8 mouse cellular contexts compared by ENCODE assay signal in genomic region chr13:14063013-14063941, GRCm38 (mm10). TPM values are rescaled to one million over a fixed set of nuclear protein-coding genes. Genes with fewer than 3 reads are reported as not detected.
DNase-seq lines count a peak whose midpoint lies in the region; ATAC-seq and TF ChIP-seq lines count a peak whose summit lies in the region.

TSS of gene Arid4b (plus strand) at chr13:14063232.
TSS of gene Ggps1 (minus strand) at chr13:14063488.

- H3K27ac ChIP-seq in hindbrain, embryonic 10.5 days, result peak within 1 kb of the TSS; percentile 98
- H3K27ac ChIP-seq in lung, postnatal 0 days (ENCODE audit: low read length), result peak within 1 kb of the TSS; percentile 97

- DNase-seq in MN1 (ENCODE audit: low spot score), result peak; percentile 98
- DNase-seq in cerebellum, adult 9-10 months, result peak; percentile 99
- DNase-seq in hindbrain, embryonic 10.5 days (ENCODE audit: low spot score), result peak; percentile 95
- peak; percentile 99 for DNase-seq in layer of hippocampus, adult 9-11 months
- peak; percentile 100 for DNase-seq in lung, postnatal 0 days (ENCODE audit: low spot score)
- peak; percentile 84 for DNase-seq in ovary, postnatal 14 days (ENCODE audit: low spot score)
- DNase-seq in thymus, postnatal 14 days, result peak; percentile 95

- no peaks in the 10 kb centered on the region for H3K9me3 ChIP-seq in hindbrain, embryonic 10.5 days
- H3K9me3 ChIP-seq in lung, postnatal 0 days (ENCODE audit: low read length), result no peaks in the 10 kb centered on the region

- no peak for TF ChIP-seq CTCF in lung, postnatal 0 days (IDR thresholded peaks at IDR 0.05)

- WGBS in hindbrain, embryonic 10.5 days, result under 1% methylated on average over 64 of the region's 64 CpGs
- WGBS in lung, postnatal 0 days, result under 1% methylated on average over 60 of the region's 64 CpGs

- peak; percentile 40; the same call in 1 of the 2 replicates for TF ChIP-seq EP300 in lung, postnatal 0 days (IDR thresholded peaks at IDR 0.05)

- H3K9ac ChIP-seq in lung, postnatal 0 days (replicated peaks; ENCODE audit: low read depth), result peak within 1 kb of the TSS; percentile 93

- peaks cover 26% of the 10 kb centered on the region for H3K4me1 ChIP-seq in hindbrain, embryonic 10.5 days (replicated peaks)
- peaks cover 6% of the 10 kb centered on the region; the same call in 1 of the 2 replicates for H3K4me1 ChIP-seq in lung, postnatal 0 days (ENCODE audit: insufficient read depth, low read depth, low read length)

- H3K4me2 ChIP-seq in lung, postnatal 0 days (replicated peaks; ENCODE audit: low read depth, low read length), result peak within 1 kb of the TSS; percentile 84

- no peaks in the 10 kb centered on the region for H3K27me3 ChIP-seq in hindbrain, embryonic 10.5 days (ENCODE audit: insufficient read depth, poor library complexity, severe bottlenecking)
- H3K27me3 ChIP-seq in lung, postnatal 0 days (replicated peaks; ENCODE audit: insufficient read depth, low read length), result no peaks in the 10 kb centered on the region

- H3K4me3 ChIP-seq in hindbrain, embryonic 10.5 days, result peak within 1 kb of the TSS; percentile 99
- peak within 1 kb of the TSS; percentile 98 for H3K4me3 ChIP-seq in lung, postnatal 0 days (ENCODE audit: low read depth, low read length)

- ATAC-seq in frontal cortex, adult (ENCODE audit: low TSS enrichment), result peak; percentile 95
- peak; percentile 96 for ATAC-seq in lung, postnatal 0 days

- H3K36me3 ChIP-seq in hindbrain, embryonic 10.5 days, result peaks cover 26% of the 10 kb centered on the region
- no peaks in the 10 kb centered on the region for H3K36me3 ChIP-seq in lung, postnatal 0 days (ENCODE audit: insufficient read depth, low read length)

RNA-seq across cellular contexts. Expression of gene Arid4b, which starts in this region (rescaled TPM):
- polyA plus RNA-seq in hindbrain, embryonic 10.5 days (2016; fragmentation: Nextera tagmentation; extraction: Ambion mirVana), result 55.0 and 66.6 TPM in 2 replicates
- 60.3 and 67.9 TPM in 2 replicates for polyA plus RNA-seq in lung, postnatal 0 days (2015; fragmentation: Nextera tagmentation; extraction: Ambion mirVana)

RNA-seq across cellular contexts. Expression of gene Ggps1, which starts in this region (rescaled TPM):
- polyA plus RNA-seq in hindbrain, embryonic 10.5 days (2016; fragmentation: Nextera tagmentation; extraction: Ambion mirVana), result 57.2 and 65.2 TPM in 2 replicates
- polyA plus RNA-seq in lung, postnatal 0 days (2015; fragmentation: Nextera tagmentation; extraction: Ambion mirVana), result 33.7 and 34.5 TPM in 2 replicates

Comparison
In these comparisons a context has a peak if more than half of its experiments do, and no peak if none do; other contexts are left out.
1. Peak in every context shown above with its lines: DNase-seq, ATAC-seq, H3K4me3 ChIP-seq and H3K27ac ChIP-seq.